Mouse (Mus musculus): ENCODE results near the gene Syk.

The Syk gene

GRCm38 (mm10) chr13:52600015-52600643 is 17.2 kb downstream of the Syk start:
- DNase-seq (ENCODE audit: low spot score) = no peak

- no peak for DNase-seq (ENCODE audit: low spot score)
Observed at GRCm38 (mm10) chr13:52602752-52603151, 19.8 kb downstream of the Syk start.

GRCm38 (mm10) chr13:52603704-52604349 is 20.9 kb downstream of the Syk start:
- no peak for DNase-seq (ENCODE audit: low spot score)

GRCm38 (mm10) chr13:52605006-52605405 is 22.0 kb downstream of the Syk start:
- DNase-seq (ENCODE audit: low spot score) = no peak

GRCm38 (mm10) chr13:52605911-52606310 is 22.9 kb downstream of the Syk start:
- DNase-seq (ENCODE audit: low spot score) = no peak

- DNase-seq (ENCODE audit: low spot score) = no peak
Observed at GRCm38 (mm10) chr13:52606656-52607275, 23.8 kb downstream of the Syk start.

GRCm38 (mm10) chr13:52607964-52608363 is 25.0 kb downstream of the Syk start:
- DNase-seq (ENCODE audit: low spot score) = no peak

GRCm38 (mm10) chr13:52610463-52610862 is 27.5 kb downstream of the Syk start:
- no peak for DNase-seq (ENCODE audit: low spot score)

- DNase-seq (ENCODE audit: low spot score) = no peak
Observed at GRCm38 (mm10) chr13:52613266-52613665, 30.3 kb downstream of the Syk start.

GRCm38 (mm10) chr13:52615085-52615484 is 32.1 kb downstream of the Syk start:
- no peak for DNase-seq (ENCODE audit: low spot score)

GRCm38 (mm10) chr13:52617096-52617714 is 34.2 kb downstream of the Syk start:
- DNase-seq (ENCODE audit: low spot score) = no peak

GRCm38 (mm10) chr13:52618592-52618991 is 35.6 kb downstream of the Syk start:
- DNase-seq (ENCODE audit: low spot score) = no peak

GRCm38 (mm10) chr13:52619482-52619881 is 36.5 kb downstream of the Syk start:
- DNase-seq (ENCODE audit: low spot score) = no peak

- DNase-seq (ENCODE audit: low spot score) = peak; percentile 30
Observed at GRCm38 (mm10) chr13:52624038-52624437, 41.1 kb downstream of the Syk start.

- DNase-seq (ENCODE audit: low spot score) = no peak
Observed at GRCm38 (mm10) chr13:52628602-52629001, 45.6 kb downstream of the Syk start.

- no peak for DNase-seq (ENCODE audit: low spot score)
Observed at GRCm38 (mm10) chr13:52631624-52632023, 48.7 kb downstream of the Syk start.

- DNase-seq (ENCODE audit: low spot score) = no peak
Observed at GRCm38 (mm10) chr13:52635484-52635883, 52.5 kb downstream of the Syk start.

- DNase-seq (ENCODE audit: low spot score) = no peak
Observed at GRCm38 (mm10) chr13:52636176-52636748, 53.3 kb downstream of the Syk start.

- no peak for DNase-seq (ENCODE audit: low spot score)
Observed at GRCm38 (mm10) chr13:52646566-52646965, 63.6 kb downstream of the Syk start.

- no peak for DNase-seq (ENCODE audit: low spot score)
Observed at GRCm38 (mm10) chr13:52647996-52648712, 65.2 kb downstream of the Syk start.

GRCm38 (mm10) chr13:52649791-52650418 is 66.9 kb downstream of the Syk start:
- no peak for DNase-seq (ENCODE audit: low spot score)

Measured in urinary bladder, postnatal 10 days (tissue).